Mouse (Mus musculus) lung, postnatal 0 days (tissue): ENCODE measurements around the gene 2510009E07Rik.

Experiments used
- CTCF ChIP-seq: IDR thresholded peaks from 2 replicates; pipeline ENCODE4 v1.5.1; 2016; ENCODE audit warnings: antibody characterized with exemption, mild to moderate bottlenecking
- EP300 ChIP-seq: IDR thresholded peaks from 2 replicates; pipeline ENCODE4 v1.6.1; 2016; ENCODE audit warnings: antibody characterized with exemption, mild to moderate bottlenecking, control low read depth

GRCm38 (mm10) chr16:21644066-21644561 is 50.4 kb downstream of the 2510009E07Rik start:
- TF ChIP-seq CTCF: 0 out of 2 replicates have a peak, but pooled peaks have one; percentile 11
- TF ChIP-seq EP300: no peak
